In the genomic region with DNA sequence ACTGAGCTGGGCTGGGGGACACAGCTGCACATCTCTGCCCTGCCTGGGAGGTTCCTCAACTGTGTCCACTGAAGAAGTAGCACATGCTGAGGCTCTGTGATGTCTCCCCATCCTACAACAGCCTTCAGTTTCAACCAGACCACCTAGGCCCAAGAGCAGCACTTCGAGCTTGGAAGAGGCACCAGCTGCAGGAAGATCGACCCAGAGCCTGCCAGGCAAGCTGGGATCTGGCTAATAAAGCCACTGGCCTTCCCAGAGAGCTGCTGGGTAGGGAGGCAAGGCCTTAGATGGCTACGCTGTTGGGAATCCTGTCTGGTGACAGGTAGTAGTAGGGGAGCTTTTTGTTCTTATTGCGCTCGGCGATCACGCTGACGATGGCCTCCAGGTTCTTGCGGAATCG, we compare ENCODE assay signal across 16 mouse cellular contexts.
"Had no signal": no experiment of that assay in that cellular context is flagged by ENCODE, and none has a peak within 500 bp of the region (broad histone marks: within the 10 kb centered on the region; RNA-seq: fewer than 3 reads in every experiment).

No protein-coding gene starts in this region.

- H3K4me1 ChIP-seq: neural tube, embryonic 15.5 days; stomach, embryonic 15.5 days had no signal

- H3K27me3 ChIP-seq: midbrain, embryonic 13.5 days; midbrain, embryonic 15.5 days; neural tube, embryonic 13.5 days; neural tube, embryonic 15.5 days; stomach, embryonic 15.5 days had no signal

- ATAC-seq: midbrain, embryonic 13.5 days; midbrain, embryonic 15.5 days had no signal

- H3K9ac ChIP-seq: lung, embryonic 14.5 days; midbrain, embryonic 13.5 days; midbrain, embryonic 15.5 days; neural tube, embryonic 13.5 days; neural tube, embryonic 15.5 days; stomach, embryonic 15.5 days had no signal

- H3K27ac ChIP-seq: midbrain, embryonic 10.5 days; midbrain, embryonic 13.5 days; midbrain, embryonic 15.5 days; neural tube, embryonic 13.5 days; neural tube, embryonic 15.5 days; stomach, embryonic 15.5 days; stomach, postnatal 0 days had no signal

- H3K4me3 ChIP-seq: midbrain, embryonic 10.5 days; midbrain, embryonic 13.5 days; midbrain, embryonic 15.5 days; myocyte; neural tube, embryonic 13.5 days; neural tube, embryonic 15.5 days; stomach, embryonic 15.5 days had no signal

- H3K4me2 ChIP-seq: lung, embryonic 14.5 days; midbrain, embryonic 13.5 days; midbrain, embryonic 15.5 days; neural tube, embryonic 13.5 days; neural tube, embryonic 15.5 days; stomach, embryonic 15.5 days had no signal

- H3K36me3 ChIP-seq: stomach, embryonic 15.5 days had no signal

- DNase-seq: lung, adult 18-20 months; lung, embryonic 14.5 days; lung, postnatal 10 days; lung, postnatal 4 days; right cerebral cortex, postnatal 14 days; thymus, adult 2 months; thymus, postnatal 25 days; thymus, postnatal 4 days had no signal

- H3K9me3 ChIP-seq: midbrain, embryonic 10.5 days; midbrain, embryonic 13.5 days; midbrain, embryonic 15.5 days; neural tube, embryonic 13.5 days; neural tube, embryonic 15.5 days; stomach, embryonic 15.5 days had no signal
